Mouse (Mus musculus): Measurements from ENCODE around the gene AC109138.7.

DNA sequence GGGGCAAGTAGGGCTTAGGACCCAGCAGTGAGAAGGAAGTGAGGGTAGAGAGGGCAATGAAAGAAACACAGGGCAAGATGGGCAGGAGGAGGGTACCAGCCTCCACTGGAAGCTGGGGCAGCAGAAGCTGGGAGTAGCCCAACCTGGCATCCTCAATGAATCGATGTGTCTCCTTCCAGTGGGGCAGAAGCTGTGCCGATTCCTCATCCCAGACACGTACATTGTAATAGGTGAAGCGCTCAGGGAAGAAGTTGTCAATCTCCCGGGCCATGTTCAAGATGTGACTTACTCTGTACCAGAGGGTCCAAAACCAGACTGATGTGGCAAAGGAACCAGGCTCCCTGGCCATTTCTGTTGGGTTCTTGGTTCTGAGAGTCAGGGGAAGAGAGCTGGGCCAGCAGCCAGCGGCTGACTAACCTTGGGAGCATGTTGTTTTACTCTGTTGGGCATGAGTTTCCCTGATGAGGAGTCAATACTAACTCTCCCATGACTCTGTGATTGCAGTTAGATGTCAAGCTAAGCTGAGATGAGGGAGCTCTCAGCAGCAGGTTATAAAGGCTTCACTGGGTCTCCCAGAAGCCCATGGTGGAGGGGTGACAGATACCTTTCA lies 50.1 kb downstream of the AC109138.7 start:
- no peak for TF ChIP-seq CTCF (conservative IDR thresholded peaks at IDR 0.05 in 1 of 2, IDR thresholded peaks at IDR 0.05 in 1 of 2; ENCODE audit: low read depth in 2 of 2, low read length in 2 of 2)
- TF ChIP-seq POLR2AphosphoS2 (IDR thresholded peaks at IDR 0.05; ENCODE audit: low read depth, low read length): no peak
- no peak for TF ChIP-seq MEF2A (IDR thresholded peaks at IDR 0.05; ENCODE audit: borderline replicate concordance, low read depth, low read length)
- no peak for TF ChIP-seq MAZ (IDR thresholded peaks at IDR 0.05; ENCODE audit: low read depth, low read length)
- TF ChIP-seq MYC (IDR thresholded peaks at IDR 0.05; ENCODE audit: low read depth, low read length): no peak
- TF ChIP-seq SIN3A (IDR thresholded peaks at IDR 0.05; ENCODE audit: low read length): no peak
